Mouse (Mus musculus) limb, embryonic 14.5 days (tissue): ENCODE results near the gene Itga2b. TPM values are rescaled to one million over a fixed set of nuclear protein-coding genes. Genes with fewer than 3 reads are reported as not detected.

Source experiments
- ATAC-seq: fragments of 200-750 bp; cut with Nextera tagmentation; 2 replicates; pipeline ENCODE4 v1.8.0; 2017; ENCODE audit warnings: low read depth, moderate number of reproducible peaks, moderate TSS enrichment; ENCODE audit not compliant: low FRiP score
- DNase-seq: peaks from one replicate; pipeline ENCODE4 v3.0.0-alpha.2; 2015; ENCODE audit warnings: low spot score
- H3K27ac ChIP-seq: fragments of 300-500 bp; sonication (generic); replicated peaks from 2 replicates; pipeline ENCODE4 v1.5.1; 2014; ENCODE audit warnings: low read depth, mild to moderate bottlenecking, low read length, moderate library complexity, mixed read lengths
- H3K27me3 ChIP-seq: fragments of 300-500 bp; sonication (generic); 2 replicates; pipeline ENCODE4 v1.6.1; 2014; ENCODE audit warnings: low read length, mixed read lengths; ENCODE audit not compliant: control insufficient read depth, insufficient read depth
- H3K36me3 ChIP-seq: fragments of 300-500 bp; sonication (generic); 2 replicates; pipeline ENCODE4 v1.6.1; 2014; ENCODE audit warnings: mild to moderate bottlenecking, low read length, moderate library complexity, mixed read lengths; ENCODE audit not compliant: control insufficient read depth, insufficient read depth
- H3K4me1 ChIP-seq: fragments of 300-500 bp; sonication (generic); 2 replicates; pipeline ENCODE4 v1.6.1; 2014; ENCODE audit warnings: antibody characterized with exemption, low read length, mixed read lengths; ENCODE audit not compliant: control insufficient read depth, insufficient read depth
- H3K4me2 ChIP-seq: fragments of 300-500 bp; sonication (generic); replicated peaks from 2 replicates; pipeline ENCODE4 v1.6.1; 2014; ENCODE audit warnings: low read depth, mild to moderate bottlenecking, low read length, moderate library complexity; ENCODE audit not compliant: severe bottlenecking
- H3K4me3 ChIP-seq: fragments of 300-500 bp; sonication (generic); replicated peaks from 2 replicates; pipeline ENCODE4 v1.5.1; 2014; ENCODE audit warnings: low read length
- H3K9ac ChIP-seq: fragments of 300-500 bp; sonication (generic); 2 replicates; pipeline ENCODE4 v1.6.1; 2014; ENCODE audit warnings: mild to moderate bottlenecking, low read depth, low read length, moderate library complexity; ENCODE audit not compliant: severe bottlenecking
- H3K9me3 ChIP-seq: fragments of 300-500 bp; sonication (generic); 2 replicates; pipeline ENCODE4 v1.6.1; 2016; ENCODE audit warnings: low read length; ENCODE audit not compliant: control insufficient read depth
- POLR2A ChIP-seq: fragments of 200-500 bp; IDR thresholded peaks from 2 replicates; pipeline ENCODE4 v1.8.0; 2012; ENCODE audit warnings: inconsistent platforms, mild to moderate bottlenecking, moderate library complexity, borderline replicate concordance; ENCODE audit not compliant: insufficient read depth, insufficient read length; ENCODE audit errors: extremely low read depth
- WGBS: fragments of 180-500 bp; shearing (Covaris S2); extraction: QIAGEN DNeasy Blood & Tissue Kit; methylation state at CpG from one replicate; pipeline ENCODE4 v1.1.7; 2014; 5-methylcytosine and 5-hydroxymethylcytosine counted together
- polyA plus RNA-seq, 2 experiments: library from polyadenylated mRNA; depleted of rRNA in 1 of 2; stranded (reverse) in 1 of 2; unstranded in 1 of 2; fragments of >200 nt; fragmentation: Nextera tagmentation in 1 of 2; extraction: Ambion mirVana in 1 of 2; gene quantifications; 2 replicates each; pipeline versions ENCODE4 v1.2.1 to v1.2.3; 2012 to 2014

Itga2b gene
- polyA plus RNA-seq, 2 experiments: 3.5 to 7.0 TPM

- peaks cover 9% of the 10 kb centered on the region; the same call in 1 of the 2 replicates for H3K27me3 ChIP-seq
- under 1% methylated on average over 22 of the region's 40 CpGs for WGBS
- H3K9ac ChIP-seq: peak within 1 kb of the TSS; percentile 97
- peaks cover 15% of the 10 kb centered on the region for H3K36me3 ChIP-seq
- peak within 1 kb of the TSS; percentile 61 for H3K4me2 ChIP-seq
- peaks cover 26% of the 10 kb centered on the region for H3K4me1 ChIP-seq
- H3K4me3 ChIP-seq: peak within 1 kb of the TSS; percentile 85
- TF ChIP-seq POLR2A: peak; percentile 81; the same call in 1 of the 2 replicates
- H3K9me3 ChIP-seq: no peaks in the 10 kb centered on the region
- ATAC-seq (peak; percentile 69), DNase-seq (peak; percentile 63)
- H3K27ac ChIP-seq: peak within 1 kb of the TSS; percentile 89
Measured at GRCm38 (mm10) chr11:102447497-102447896, 22.4 kb downstream of the Itga2b start, which contains the start of gene Fam171a2. TSS of gene Fam171a2 (minus strand) at chr11:102447682.

- Histone ChIP-seq H3K9me3 (no peaks in the 10 kb centered on the region), H3K27me3 (peaks cover 9% of the 10 kb centered on the region; the same call in 1 of the 2 replicates), H3K4me2 (peak overlapping the region; percentile 61), H3K4me3 (peak overlapping the region; percentile 85), H3K36me3 (peaks cover 21% of the 10 kb centered on the region), H3K27ac (peak overlapping the region; percentile 89), H3K4me1 (peaks cover 26% of the 10 kb centered on the region), H3K9ac (peak overlapping the region; percentile 97)
- WGBS: 2% methylated on average over 35 of the region's 49 CpGs
- peak; percentile 30 for ATAC-seq
- TF ChIP-seq POLR2A: no peak
- peak; percentile 35 for DNase-seq
Measured at GRCm38 (mm10) chr11:102446581-102447461, 23.1 kb downstream of the Itga2b start.

- Histone ChIP-seq H3K27me3 (peaks cover 9% of the 10 kb centered on the region; the same call in 1 of the 2 replicates), H3K4me2 (peak overlapping the region; percentile 61), H3K27ac (peak overlapping the region; percentile 61), H3K9ac (peak overlapping the region; percentile 97), H3K4me3 (peak overlapping the region; percentile 85), H3K9me3 (no peaks in the 10 kb centered on the region), H3K4me1 (peaks cover 26% of the 10 kb centered on the region), H3K36me3 (peaks cover 30% of the 10 kb centered on the region)
- ATAC-seq: no peak
- peak; percentile 73 for DNase-seq
- WGBS: 6% methylated on average over 7 of the region's 7 CpGs
- TF ChIP-seq POLR2A: no peak
Measured at GRCm38 (mm10) chr11:102445891-102446361, 24.0 kb downstream of the Itga2b start.

- Histone ChIP-seq H3K4me3 (peak overlapping the region; percentile 85), H3K27me3 (peaks cover 9% of the 10 kb centered on the region; the same call in 1 of the 2 replicates), H3K9me3 (no peaks in the 10 kb centered on the region), H3K36me3 (peaks cover 36% of the 10 kb centered on the region), H3K4me2 (peak overlapping the region; percentile 61), H3K27ac (peak overlapping the region; percentile 61), H3K9ac (0 out of 2 replicates have a peak overlapping the region, but pooled peaks have one; percentile 97), H3K4me1 (peaks cover 26% of the 10 kb centered on the region)
- 17% methylated on average over 8 of the region's 10 CpGs for WGBS
- DNase-seq: peak; percentile 61
- TF ChIP-seq POLR2A: no peak
- ATAC-seq: peak; percentile 47
Measured at GRCm38 (mm10) chr11:102445264-102445890, 24.5 kb downstream of the Itga2b start.

GRCm38 (mm10) chr11:102444781-102445180 is 25.1 kb downstream of the Itga2b start:
- no peaks in the 10 kb centered on the region for H3K9me3 ChIP-seq
- no peak overlapping the region for H3K27ac ChIP-seq
- no peak overlapping the region for H3K9ac ChIP-seq
- H3K27me3 ChIP-seq: peaks cover 8% of the 10 kb centered on the region; the same call in 1 of the 2 replicates
- ATAC-seq (no peak), DNase-seq (no peak)
- no peak overlapping the region for H3K4me3 ChIP-seq
- H3K4me1 ChIP-seq: peaks cover 26% of the 10 kb centered on the region
- no peak for TF ChIP-seq POLR2A
- peaks cover 42% of the 10 kb centered on the region for H3K36me3 ChIP-seq
- WGBS: 14% methylated on average over 6 of the region's 6 CpGs
- H3K4me2 ChIP-seq: no peak overlapping the region
